ENCODE assay signal across 1 mouse cellular context in the genomic region with DNA sequence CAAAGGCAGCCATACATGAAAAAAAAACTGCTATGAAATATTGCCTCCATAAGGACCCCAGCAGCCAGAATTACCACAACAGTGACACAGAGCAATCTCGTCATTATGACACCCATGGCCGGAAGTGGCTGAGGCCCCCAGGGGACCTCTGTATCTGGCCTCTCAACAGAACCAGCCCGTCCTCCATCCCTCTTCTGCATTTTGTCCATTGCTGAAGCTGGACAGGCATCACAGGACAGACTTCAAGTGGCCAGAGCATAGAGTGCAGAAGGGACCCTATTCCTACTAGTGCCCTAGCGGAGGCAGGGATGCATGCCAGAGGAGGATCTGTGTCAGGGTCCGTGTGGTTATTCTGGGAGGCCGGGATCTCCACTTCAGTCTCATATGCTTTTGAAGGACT.
TF ChIP-seq lines count a peak whose summit lies in the region.

No protein-coding gene starts in this region.

TF ChIP-seq in CH12.LX, 34 proteins besides CTCF, POLR2A, EP300 and RAD21 (continued from another document):
- no peak for TF ChIP-seq ZMIZ1 (IDR thresholded peaks at IDR 0.05; ENCODE audit: low read depth, low read length)
- no peak for TF ChIP-seq ZNF384 (IDR thresholded peaks at IDR 0.05; ENCODE audit: low read depth, low read length)
- TF ChIP-seq JUND (conservative IDR thresholded peaks at IDR 0.05; ENCODE audit: low read depth, low read length): no peak
- TF ChIP-seq PAX5 (IDR thresholded peaks at IDR 0.05; ENCODE audit: low read length): no peak
- no peak for TF ChIP-seq CHD2 (IDR thresholded peaks at IDR 0.05; ENCODE audit: low read length)
- no peak for TF ChIP-seq E2F4 (IDR thresholded peaks at IDR 0.05; ENCODE audit: insufficient replicate concordance, low read depth, low read length)
- no peak for TF ChIP-seq TBP (conservative IDR thresholded peaks at IDR 0.05; ENCODE audit: low read depth, low read length)
- no peak for TF ChIP-seq ETS1 (conservative IDR thresholded peaks at IDR 0.05; ENCODE audit: low read depth, low read length)
- TF ChIP-seq ELF1 (IDR thresholded peaks at IDR 0.05; ENCODE audit: low read depth, low read length): no peak
- TF ChIP-seq ZC3H11A (IDR thresholded peaks at IDR 0.05; ENCODE audit: low read depth, low read length): no peak
- no peak for TF ChIP-seq KAT2A (IDR thresholded peaks at IDR 0.05; ENCODE audit: insufficient replicate concordance, low read length)
- TF ChIP-seq UBTF (IDR thresholded peaks at IDR 0.05; ENCODE audit: low read depth, low read length): no peak
- no peak for TF ChIP-seq GABPA (IDR thresholded peaks at IDR 0.05; ENCODE audit: insufficient replicate concordance, low read depth, low read length)
- no peak for TF ChIP-seq POLR2AphosphoS2 (IDR thresholded peaks at IDR 0.05; ENCODE audit: low read depth, low read length)
TF ChIP-seq in CH12.LX: peak in this region for 0.
